Mouse (Mus musculus) adrenal gland, adult 8-10 months (tissue): ENCODE data around the gene Hao2. TPM values are rescaled to one million over a fixed set of nuclear protein-coding genes. Genes with fewer than 3 reads are reported as not detected.

Experiments
- DNase-seq: peaks from one replicate; pipeline ENCODE4 v3.0.0; 2022
- total RNA-seq, 4 experiments: library from RNA; stranded (reverse); gene quantifications; 2 replicates each; pipeline ENCODE4 v1.2.4; 2022

The Hao2 gene
- 100 to 1,000 TPM; 231 to 398 (median 393) TPM for total RNA-seq

GRCm38 (mm10) chr3:98893057-98893772 lies at the start of gene Hao2:
TSS of gene Hao2 (minus strand) at chr3:98893239.
- no peak for DNase-seq

GRCm38 (mm10) chr3:98941601-98942000 lies 48.6 kb upstream of the Hao2 start:
- no peak for DNase-seq

- DNase-seq: no peak
Observed at GRCm38 (mm10) chr3:98941066-98941551, 48.1 kb upstream of the Hao2 start.

DNA sequence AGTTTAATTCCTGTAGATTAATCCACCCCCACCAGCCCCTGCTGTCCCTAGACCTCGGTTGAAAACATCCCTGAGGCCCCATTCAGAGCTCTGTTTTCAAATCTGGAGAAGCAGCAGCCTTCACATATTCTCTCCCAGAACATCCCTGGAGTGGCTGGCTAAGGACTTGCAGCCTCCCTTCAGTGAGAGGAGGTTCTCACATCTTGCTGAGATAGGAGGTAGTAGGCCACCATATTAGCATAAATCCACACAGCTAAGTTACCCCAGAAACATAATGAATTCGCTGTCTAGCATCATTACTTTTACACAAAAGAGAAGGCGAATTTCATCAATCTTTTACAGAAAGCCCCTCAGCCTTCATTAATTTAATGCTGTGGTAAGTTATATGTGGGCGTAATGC lies 47.2 kb upstream of the Hao2 start:
- no peak for DNase-seq

DNA sequence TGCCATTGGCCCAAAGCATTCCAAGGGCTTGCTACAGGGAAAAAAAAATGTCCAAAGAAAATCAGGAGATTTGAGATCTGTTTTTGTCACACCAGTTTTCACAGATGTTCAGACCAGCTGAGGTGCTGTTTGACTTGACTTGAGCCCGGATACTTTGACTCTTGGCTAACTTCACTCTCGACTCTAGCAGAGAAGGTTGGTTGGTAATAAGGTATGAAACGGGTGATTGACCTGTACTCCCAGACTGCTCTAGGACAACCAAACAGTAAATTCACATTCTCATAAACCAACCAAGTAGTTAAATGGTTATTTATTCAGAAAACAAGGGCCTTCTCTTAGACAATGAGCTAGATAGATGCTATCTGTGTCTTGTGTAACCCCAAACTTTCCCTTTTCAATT lies 43.4 kb upstream of the Hao2 start:
- DNase-seq: no peak

- DNase-seq: no peak
Observed at GRCm38 (mm10) chr3:98934601-98935000, 41.6 kb upstream of the Hao2 start.

- DNase-seq: no peak
Observed at GRCm38 (mm10) chr3:98934041-98934440, 41.0 kb upstream of the Hao2 start.

GRCm38 (mm10) chr3:98932421-98932820 lies 39.4 kb upstream of the Hao2 start:
- DNase-seq: no peak

GRCm38 (mm10) chr3:98931836-98932235 lies 38.8 kb upstream of the Hao2 start:
- peak; percentile 36 for DNase-seq

GRCm38 (mm10) chr3:98920417-98920816 lies 27.4 kb upstream of the Hao2 start:
- DNase-seq: no peak

GRCm38 (mm10) chr3:98917260-98917659 lies 24.2 kb upstream of the Hao2 start:
- DNase-seq: no peak

DNA sequence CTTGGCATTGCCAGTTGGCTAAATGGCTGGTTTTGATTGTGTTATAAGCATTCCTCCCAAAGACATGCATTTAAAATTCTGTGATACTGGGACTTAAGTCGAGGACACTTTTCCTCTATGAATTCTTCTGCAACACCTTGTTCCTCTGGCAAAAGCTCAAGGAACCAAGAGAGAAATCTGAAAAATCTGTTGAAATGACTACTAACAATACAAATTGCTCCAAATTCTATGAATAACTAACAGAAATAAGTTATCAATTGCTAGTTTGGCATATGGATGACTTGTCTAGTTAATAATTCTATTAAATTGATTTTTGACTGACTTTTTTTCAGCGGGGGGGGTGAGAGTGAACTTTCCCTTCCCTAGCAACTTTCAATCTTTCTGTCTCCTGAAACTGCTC lies 23.8 kb upstream of the Hao2 start:
- no peak for DNase-seq

- no peak for DNase-seq
Observed at GRCm38 (mm10) chr3:98915659-98916058, 22.6 kb upstream of the Hao2 start.

DNA sequence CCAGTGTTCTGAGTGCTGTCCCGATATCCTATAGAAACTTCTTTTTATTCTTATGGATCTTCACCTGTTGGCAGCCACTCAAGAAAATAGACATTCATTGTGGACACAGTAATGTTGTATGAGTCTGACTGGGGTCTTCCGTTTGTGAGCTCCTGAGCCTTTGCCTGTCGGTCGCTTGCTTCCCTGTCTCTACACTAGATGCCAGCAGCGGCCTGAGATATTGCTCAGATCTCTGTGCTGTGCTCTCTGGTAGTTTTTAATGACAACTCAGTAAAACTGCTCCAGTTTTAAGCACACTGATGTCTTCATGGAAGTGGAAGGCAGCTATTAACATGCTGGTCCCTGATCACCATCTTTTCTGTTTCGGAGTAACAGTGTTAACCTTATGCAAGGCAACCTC lies 20.6 kb upstream of the Hao2 start:
- DNase-seq: no peak

DNA sequence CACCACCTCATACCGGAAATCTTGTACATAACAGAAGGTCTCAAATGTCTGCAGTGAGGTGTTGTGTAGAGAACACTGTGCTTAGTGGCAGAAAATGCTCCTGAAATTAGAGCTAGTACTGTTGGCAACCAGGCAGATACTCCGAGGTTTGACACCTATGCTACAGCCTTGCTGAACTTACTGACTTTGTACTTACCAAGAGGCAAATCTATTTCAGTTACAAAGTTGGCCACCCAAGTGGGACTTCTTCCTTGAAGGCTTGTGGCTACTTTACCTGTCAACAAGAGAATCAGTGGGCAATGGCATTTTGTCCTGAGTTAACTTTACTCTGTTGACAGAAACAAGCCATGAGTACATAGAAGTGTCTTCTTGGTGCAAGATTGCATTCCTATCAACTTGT lies 4.6 kb upstream of the Hao2 start:
- no peak for DNase-seq

DNA sequence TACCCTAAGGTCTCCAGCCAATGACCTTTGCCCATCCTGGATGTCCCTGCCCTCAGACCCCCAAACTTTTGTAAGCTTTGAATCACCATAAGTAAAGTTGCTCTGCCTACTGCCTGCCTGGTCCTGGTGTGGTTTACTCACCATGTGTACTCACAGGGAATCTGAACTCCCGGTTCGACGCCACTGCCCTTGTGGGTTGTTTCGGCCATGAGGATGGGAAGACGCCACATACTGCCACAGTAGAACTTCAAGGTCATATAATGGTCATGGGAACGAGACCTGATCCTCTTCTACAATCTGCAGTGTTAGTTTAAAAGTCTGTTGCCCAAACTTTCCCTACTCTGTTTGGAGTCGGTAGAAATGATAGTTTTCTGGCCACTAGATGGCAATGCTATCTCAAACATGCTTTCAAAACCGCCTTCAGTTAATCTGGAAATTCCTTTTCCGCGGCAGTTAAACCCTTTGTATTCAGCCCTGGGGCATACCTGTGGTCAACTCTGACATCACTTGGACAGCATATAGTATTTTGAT lies 2.1 kb upstream of the Hao2 start:
- no peak for DNase-seq

GRCm38 (mm10) chr3:98890430-98890829 lies 2.6 kb downstream of the Hao2 start:
- no peak for DNase-seq

DNA sequence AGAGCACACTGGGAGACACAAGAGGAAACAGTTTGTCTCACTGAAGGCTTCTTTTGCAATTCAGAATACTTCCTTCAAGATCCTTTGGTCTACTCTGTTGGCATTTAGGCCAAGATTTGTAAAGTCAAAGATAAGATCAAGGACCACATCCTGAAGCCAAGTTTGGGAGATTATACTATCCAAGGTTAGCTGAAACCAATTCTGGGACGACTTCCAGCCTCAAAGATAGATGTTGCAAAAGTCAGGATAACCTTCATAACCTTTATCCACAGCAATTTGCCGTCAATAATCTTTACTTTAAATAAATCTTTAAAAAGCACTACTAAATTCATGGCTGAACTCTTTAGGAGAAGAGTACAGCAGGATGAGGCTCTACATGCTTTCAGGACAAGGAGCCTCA lies 4.8 kb downstream of the Hao2 start:
- DNase-seq: peak; percentile 71

GRCm38 (mm10) chr3:98880831-98881230 lies 12.2 kb downstream of the Hao2 start:
- DNase-seq: no peak

DNA sequence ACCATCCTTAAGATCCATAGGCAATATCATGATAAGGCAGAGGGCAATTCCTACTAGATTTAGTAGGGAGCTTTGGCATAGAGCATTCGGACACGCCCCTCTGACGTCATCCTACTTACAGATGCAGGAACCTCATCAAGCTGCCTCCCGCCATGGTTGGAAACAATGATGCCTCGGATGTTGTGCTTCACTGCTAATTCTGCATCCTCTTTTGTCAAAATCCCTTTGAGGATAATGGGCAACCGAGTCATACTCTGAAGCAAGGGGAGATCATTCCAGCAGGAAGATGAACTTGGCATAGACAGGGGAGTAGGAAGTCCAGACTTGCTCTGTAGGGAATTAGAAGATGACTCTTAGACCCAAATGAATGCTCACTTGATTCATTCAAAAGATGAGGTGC lies 12.8 kb downstream of the Hao2 start:
- DNase-seq: no peak

GRCm38 (mm10) chr3:98868219-98868618 lies 24.8 kb downstream of the Hao2 start:
- DNase-seq: no peak

GRCm38 (mm10) chr3:98862800-98863199 lies 30.2 kb downstream of the Hao2 start:
- DNase-seq: no peak

GRCm38 (mm10) chr3:98859576-98859975 lies 33.5 kb downstream of the Hao2 start, which contains the start of gene Hsd3b1:
TSS of gene Hsd3b1 (minus strand) at chr3:98859794.
- DNase-seq: no peak

DNA sequence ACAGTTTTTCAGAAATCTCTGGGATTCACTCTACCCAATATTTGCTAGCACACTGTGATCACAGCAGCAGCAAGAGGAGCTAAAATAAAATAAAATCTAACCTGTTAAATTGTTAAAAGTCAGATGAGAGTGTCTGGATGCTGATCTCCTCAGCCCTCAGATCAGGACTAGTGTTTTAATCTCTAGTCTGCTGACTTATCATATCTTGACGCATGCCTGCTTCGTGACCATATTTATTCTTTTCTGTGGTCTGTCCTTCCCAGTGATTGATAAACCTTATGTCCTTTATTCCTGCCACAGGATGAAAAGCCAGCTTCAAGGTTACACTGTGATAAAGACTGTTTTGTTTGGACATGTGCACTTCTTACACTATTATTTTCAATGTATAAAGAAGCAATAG lies 35.0 kb downstream of the Hao2 start:
- DNase-seq: peak; percentile 57
